Mouse (Mus musculus) erythroblast, embryonic 14.5 days (primary cell): ENCODE measurements around the gene Gtf2h4. TPM values are rescaled to one million over a fixed set of nuclear protein-coding genes. Genes with fewer than 3 reads are reported as not detected.

Experiments
- H3K27me3 ChIP-seq: 2 replicates; pipeline ENCODE4 v1.6.1; 2012; ENCODE audit warnings: inconsistent platforms; ENCODE audit not compliant: control insufficient read depth
- H3K36me3 ChIP-seq: 2 replicates; pipeline ENCODE4 v1.6.1; 2012; ENCODE audit warnings: mild to moderate bottlenecking, inconsistent platforms; ENCODE audit not compliant: control insufficient read depth
- H3K4me1 ChIP-seq: 2 replicates; pipeline ENCODE4 v1.6.1; 2012; ENCODE audit warnings: inconsistent platforms; ENCODE audit not compliant: control insufficient read depth
- H3K4me3 ChIP-seq: replicated peaks from 2 replicates; pipeline ENCODE3; 2012; ENCODE audit warnings: moderate library complexity, mild to moderate bottlenecking, inconsistent platforms
- H3K9me3 ChIP-seq: 2 replicates; pipeline ENCODE4 v1.6.1; 2012; ENCODE audit warnings: low read length, inconsistent platforms, mixed read lengths; ENCODE audit not compliant: control insufficient read depth
- GATA1 ChIP-seq: IDR thresholded peaks from 2 replicates; pipeline ENCODE4 v1.6.1; 2012; ENCODE audit warnings: low read length, inconsistent platforms, mixed read lengths
- TAL1 ChIP-seq: IDR thresholded peaks from 3 replicates; pipeline ENCODE4 v1.6.1; 2012; ENCODE audit warnings: low read length, inconsistent platforms, mixed read lengths
- polyA plus RNA-seq: library from polyadenylated mRNA; stranded (reverse); fragments of >175 nt; gene quantifications from 2 replicates; pipeline ENCODE4 v1.2.3, GENCODE M21; 2012

Gene Gtf2h4
- polyA plus RNA-seq, 1 experiment = 1.3 TPM

DNA sequence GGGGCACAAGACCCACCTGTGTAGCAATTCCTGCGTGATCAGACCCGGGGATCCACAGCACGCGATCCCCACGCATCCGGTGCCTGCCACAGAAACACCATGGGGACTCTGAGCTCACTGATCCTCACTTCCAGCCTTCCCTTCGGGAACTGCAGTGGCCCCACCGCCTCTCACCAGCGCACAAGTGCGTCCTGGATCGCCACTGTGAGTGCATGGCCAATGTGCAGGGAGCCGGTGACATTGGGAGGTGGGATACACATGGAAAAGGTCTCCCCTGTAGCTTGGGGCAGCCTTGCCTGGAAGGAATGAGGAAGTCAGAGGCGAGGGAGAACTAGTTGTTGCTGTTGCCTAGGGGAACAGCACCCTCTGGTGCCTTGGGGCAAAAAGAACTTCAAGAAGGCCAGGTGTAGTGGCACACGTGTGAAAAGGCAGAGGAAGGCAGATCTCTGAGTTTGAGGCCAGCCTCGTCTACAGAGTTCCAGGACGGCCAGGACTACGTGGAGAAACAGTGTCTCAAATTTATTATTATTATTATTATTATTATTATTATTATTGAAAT, 7.5 kb downstream of the Gtf2h4 start:
- no peaks in the 10 kb centered on the region for H3K9me3 ChIP-seq
- no peak overlapping the region for H3K4me3 ChIP-seq
- H3K4me1 ChIP-seq = peaks cover 21% of the 10 kb centered on the region
- TF ChIP-seq GATA1 = no peak
- no peak for TF ChIP-seq TAL1
- no peaks in the 10 kb centered on the region for H3K27me3 ChIP-seq
- peaks cover 61% of the 10 kb centered on the region for H3K36me3 ChIP-seq

DNA sequence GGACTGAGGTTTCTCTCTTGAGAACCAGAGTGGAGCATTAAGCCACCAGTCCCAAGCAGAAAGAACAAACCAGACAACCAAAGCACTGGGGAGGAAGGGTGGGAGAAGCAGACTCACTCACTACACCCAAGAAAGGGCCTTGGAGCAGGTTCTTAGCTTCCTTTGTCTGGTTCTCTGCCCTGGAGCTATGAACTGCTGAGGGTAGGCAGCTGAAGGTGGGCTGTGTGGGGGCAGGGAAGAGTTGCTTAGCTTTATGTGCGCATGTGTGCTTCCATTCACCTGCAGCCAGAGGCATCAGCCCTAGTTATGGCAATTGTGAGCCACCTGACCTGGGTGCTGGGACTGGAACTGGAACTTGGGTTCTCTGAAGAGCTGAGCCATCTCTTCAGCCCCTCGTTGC, 20.5 kb downstream of the Gtf2h4 start:
- no peak overlapping the region for H3K4me3 ChIP-seq
- peaks cover 24% of the 10 kb centered on the region for H3K36me3 ChIP-seq
- H3K4me1 ChIP-seq = no peaks in the 10 kb centered on the region
- TF ChIP-seq GATA1 (no peak), TAL1 (no peak)
- no peaks in the 10 kb centered on the region for H3K27me3 ChIP-seq
- H3K9me3 ChIP-seq = no peaks in the 10 kb centered on the region

DNA sequence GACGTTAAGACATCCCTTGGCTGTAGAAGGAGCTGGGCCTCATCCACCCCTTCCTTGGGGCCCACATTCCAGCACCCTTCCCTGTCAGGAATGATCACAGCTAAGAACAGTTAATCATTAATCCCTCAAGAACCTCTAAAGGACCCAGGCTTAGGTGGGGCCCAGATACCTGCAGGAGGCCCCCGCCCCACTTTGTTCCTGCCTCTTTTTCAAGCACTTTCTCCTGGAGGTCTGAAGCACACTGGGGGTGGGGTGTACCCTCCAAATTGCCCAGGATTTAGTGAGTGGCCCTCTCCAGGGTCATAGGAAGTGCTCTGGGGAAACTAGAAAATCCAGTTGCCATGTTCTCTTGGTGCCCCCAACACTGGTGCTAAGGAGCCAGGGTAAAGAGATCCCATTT, 24.1 kb downstream of the Gtf2h4 start:
- Histone ChIP-seq H3K27me3 (peaks cover 2% of the 10 kb centered on the region; the same call in 1 of the 2 replicates), H3K9me3 (no peaks in the 10 kb centered on the region), H3K4me1 (no peaks in the 10 kb centered on the region), H3K4me3 (no peak overlapping the region), H3K36me3 (no peaks in the 10 kb centered on the region)
- TF ChIP-seq TAL1 = no peak
- no peak for TF ChIP-seq GATA1

DNA sequence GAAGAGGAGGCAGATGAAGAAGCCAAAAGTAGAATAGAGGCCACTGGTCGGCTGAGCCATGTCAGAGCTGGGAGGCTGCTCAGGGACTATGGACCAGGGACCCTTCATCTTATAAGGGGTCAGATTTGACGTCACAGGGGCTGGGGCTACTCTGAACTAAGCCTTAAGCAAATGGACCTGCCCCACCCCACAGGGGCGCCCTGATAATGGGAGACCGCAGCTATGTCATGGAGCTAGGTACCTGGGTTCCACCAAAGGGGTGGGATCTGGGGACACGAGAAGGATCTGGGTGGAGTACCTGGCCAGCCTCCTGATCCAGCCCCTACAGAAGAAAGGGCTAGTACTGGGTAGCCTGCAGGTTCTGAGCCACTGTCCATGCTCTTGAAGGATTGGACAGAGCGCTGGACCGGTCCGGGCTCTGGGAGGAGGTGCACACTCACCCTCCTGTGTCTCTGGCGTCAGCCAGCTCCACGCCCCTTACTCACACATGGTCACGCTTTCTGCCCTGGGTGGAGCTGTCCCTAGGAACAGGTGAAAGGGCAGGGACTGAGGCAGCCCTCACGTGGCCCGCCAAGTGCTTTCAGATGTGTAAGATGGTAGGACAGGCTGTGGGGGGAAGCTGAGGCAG, 29.8 kb downstream of the Gtf2h4 start, which contains the start of gene Mucl3:
Gene Mucl3 (minus strand): TSS at position 87 of the 628 bp plus-strand sequence.
- Histone ChIP-seq H3K36me3 (no peaks in the 10 kb centered on the region), H3K4me3 (no peak within 1 kb of the TSS), H3K4me1 (no peaks in the 10 kb centered on the region), H3K9me3 (no peaks in the 10 kb centered on the region), H3K27me3 (peaks cover 11% of the 10 kb centered on the region)
- no peak for TF ChIP-seq GATA1

DNA sequence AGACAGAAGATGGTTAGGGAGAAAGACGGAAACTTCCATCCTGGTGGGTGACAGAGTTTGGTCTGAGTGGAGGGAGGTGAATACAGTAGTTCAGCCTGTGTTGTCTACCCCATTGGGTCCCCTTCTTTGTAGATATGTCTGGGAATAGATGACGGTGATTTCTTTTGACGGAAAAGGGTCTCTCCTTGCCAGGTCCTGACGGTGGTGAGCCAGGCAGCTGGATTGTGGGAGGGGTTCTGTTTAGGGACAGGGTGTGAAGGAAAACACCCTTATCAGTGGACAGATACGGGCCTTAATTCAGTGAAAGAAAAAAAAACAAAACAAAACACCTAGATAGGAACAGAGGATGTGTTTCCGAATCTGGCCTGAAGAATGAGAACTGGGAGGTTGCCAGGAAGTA, 34.2 kb downstream of the Gtf2h4 start:
- no peaks in the 10 kb centered on the region for H3K36me3 ChIP-seq
- peaks cover 3% of the 10 kb centered on the region for H3K4me1 ChIP-seq
- H3K9me3 ChIP-seq = no peaks in the 10 kb centered on the region
- TF ChIP-seq TAL1 (no peak), GATA1 (no peak)
- no peak overlapping the region for H3K4me3 ChIP-seq
- H3K27me3 ChIP-seq = peaks cover 20% of the 10 kb centered on the region

DNA sequence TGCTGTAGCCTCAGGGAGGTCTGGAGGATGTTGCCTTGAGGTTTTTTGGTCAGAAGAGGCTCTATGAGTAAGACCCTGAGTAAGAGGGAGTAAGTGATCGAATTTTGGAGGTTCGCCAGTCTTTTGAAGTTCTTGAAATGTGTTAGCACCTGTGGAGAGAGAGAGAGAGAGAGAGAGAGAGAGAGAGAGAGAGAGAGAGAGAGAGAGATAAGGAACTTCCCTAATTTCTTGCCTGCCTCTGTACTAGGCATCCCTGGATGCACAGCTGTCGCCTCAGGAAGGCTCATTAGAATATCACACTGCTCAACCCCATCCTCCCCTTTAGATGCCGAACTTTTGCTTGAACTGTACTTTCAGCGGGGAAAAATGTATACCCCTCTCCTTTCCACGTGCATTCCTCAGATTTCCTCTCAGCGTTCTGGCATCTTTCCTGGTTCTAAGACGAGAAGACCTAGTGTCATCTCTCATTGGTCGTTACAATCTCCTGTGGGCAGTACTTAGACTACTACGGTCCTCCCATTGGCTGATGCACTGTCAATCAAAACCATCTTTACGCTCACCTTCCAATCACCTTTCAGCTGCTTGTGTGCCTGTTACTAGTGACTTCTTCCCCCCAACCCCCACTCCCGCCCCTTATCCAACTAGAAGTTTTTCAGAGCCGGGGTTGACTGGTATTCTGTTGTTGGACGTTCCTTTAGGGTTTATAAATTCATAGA, 34.9 kb downstream of the Gtf2h4 start:
- Histone ChIP-seq H3K9me3 (no peaks in the 10 kb centered on the region), H3K4me3 (no peak overlapping the region), H3K36me3 (no peaks in the 10 kb centered on the region), H3K27me3 (peaks cover 15% of the 10 kb centered on the region), H3K4me1 (peaks cover 3% of the 10 kb centered on the region)
- TF ChIP-seq GATA1 = no peak
- TF ChIP-seq TAL1 = no peak

DNA sequence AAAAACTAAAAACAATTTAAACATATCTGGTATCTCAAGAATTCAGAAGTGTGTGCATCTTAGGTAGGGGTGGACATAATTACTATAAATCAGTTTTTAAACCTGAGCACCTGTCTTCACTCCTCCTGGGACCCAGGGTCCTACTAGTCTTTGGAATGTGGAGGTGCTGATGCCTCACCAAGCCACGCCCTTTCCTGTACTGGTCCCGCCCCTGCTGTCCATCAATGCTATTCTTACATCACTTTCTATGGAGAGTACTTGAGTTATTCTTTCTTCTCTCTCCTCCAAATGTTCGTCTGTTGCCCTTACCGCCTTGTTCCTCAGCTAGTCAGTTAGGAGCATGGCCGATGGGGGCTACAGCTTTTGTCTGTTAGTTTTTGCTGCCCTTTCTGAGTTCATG, 37.2 kb downstream of the Gtf2h4 start:
- Histone ChIP-seq H3K36me3 (no peaks in the 10 kb centered on the region), H3K4me3 (no peak overlapping the region), H3K27me3 (peaks cover 11% of the 10 kb centered on the region), H3K4me1 (peaks cover 3% of the 10 kb centered on the region), H3K9me3 (no peaks in the 10 kb centered on the region)
- TF ChIP-seq GATA1 (no peak), TAL1 (no peak)

DNA sequence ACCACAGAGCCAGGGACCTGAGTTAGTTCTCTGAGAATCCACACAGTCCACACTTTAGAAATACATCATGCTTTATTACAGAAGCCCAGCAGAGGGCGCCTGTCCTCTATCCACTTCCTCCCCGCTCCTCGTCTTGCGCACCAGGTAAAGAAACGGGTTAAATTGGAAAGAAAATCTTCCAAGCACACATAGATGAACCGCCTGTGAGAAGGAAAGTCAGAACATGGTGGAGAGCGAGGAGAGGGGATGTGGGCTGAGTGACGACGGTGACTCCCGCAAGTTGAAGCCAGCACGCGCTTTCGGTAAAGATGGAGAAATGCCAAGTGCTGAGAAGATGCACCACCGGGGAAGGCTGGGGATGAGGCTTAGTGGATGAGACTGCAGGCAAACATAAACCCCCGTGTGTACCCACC, 37.8 kb downstream of the Gtf2h4 start:
- Histone ChIP-seq H3K4me1 (peaks cover 3% of the 10 kb centered on the region), H3K9me3 (no peaks in the 10 kb centered on the region), H3K27me3 (peaks cover 11% of the 10 kb centered on the region), H3K36me3 (no peaks in the 10 kb centered on the region), H3K4me3 (no peak overlapping the region)
- TF ChIP-seq GATA1 (no peak), TAL1 (no peak)

DNA sequence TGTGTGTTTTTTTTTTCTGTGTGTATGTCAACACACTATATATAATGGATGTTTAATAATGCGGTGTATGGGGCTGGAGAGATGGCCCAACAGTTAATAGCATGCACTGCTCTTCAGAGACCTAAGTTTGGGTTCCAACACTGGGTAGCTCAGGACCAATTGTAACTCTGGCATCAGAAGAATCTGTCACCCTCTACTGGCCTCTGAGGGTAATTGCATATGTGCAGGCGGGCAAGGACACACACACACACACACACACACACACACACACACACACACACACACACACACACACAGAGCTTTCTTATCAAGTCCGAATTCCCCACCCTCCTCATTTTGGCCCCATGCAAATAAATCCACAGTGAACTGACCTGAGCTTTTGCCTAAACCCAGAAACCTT, 38.3 kb downstream of the Gtf2h4 start:
- peaks cover 11% of the 10 kb centered on the region for H3K27me3 ChIP-seq
- H3K36me3 ChIP-seq = no peaks in the 10 kb centered on the region
- H3K4me3 ChIP-seq = no peak overlapping the region
- H3K9me3 ChIP-seq = no peaks in the 10 kb centered on the region
- TF ChIP-seq TAL1 (no peak), GATA1 (no peak)
- peaks cover 3% of the 10 kb centered on the region for H3K4me1 ChIP-seq
